Mouse (Mus musculus) liver, adult 2 months (tissue): ENCODE measurements around the gene Obscn. TPM values are rescaled to one million over a fixed set of nuclear protein-coding genes. Genes with fewer than 3 reads are reported as not detected.

Experiments
- DNase-seq: peaks from one replicate; pipeline ENCODE4 v3.0.0-alpha.2; 2011; ENCODE audit warnings: low read depth, low spot score; ENCODE audit errors: extremely low read depth
- H3K27ac ChIP-seq: fragments of 200-500 bp; replicated peaks from 2 replicates; pipeline ENCODE4 v1.5.1; 2012; ENCODE audit warnings: low read depth, mild to moderate bottlenecking, control low read depth, inconsistent platforms, low read length; ENCODE audit not compliant: insufficient read depth
- H3K27me3 ChIP-seq: fragments of 200-500 bp; 2 replicates; pipeline ENCODE4 v1.6.1; 2012; ENCODE audit warnings: mild to moderate bottlenecking, moderate library complexity, low read length, inconsistent platforms; ENCODE audit not compliant: control insufficient read depth, insufficient read depth
- H3K36me3 ChIP-seq: fragments of 200-500 bp; 2 replicates; pipeline ENCODE4 v1.6.1; 2012; ENCODE audit warnings: low read length, inconsistent platforms; ENCODE audit not compliant: control insufficient read depth, insufficient read depth
- H3K4me1 ChIP-seq: fragments of 200-500 bp; 2 replicates; pipeline ENCODE4 v1.6.1; 2011; ENCODE audit warnings: low read length; ENCODE audit not compliant: control insufficient read depth, insufficient read depth
- H3K4me3 ChIP-seq: fragments of 200-500 bp; 2 replicates; pipeline ENCODE4 v1.5.1; 2011; ENCODE audit warnings: low read depth, mild to moderate bottlenecking, control low read depth, low read length, moderate library complexity; ENCODE audit not compliant: insufficient read depth
- H3K79me2 ChIP-seq: fragments of 200-500 bp; 2 replicates; pipeline ENCODE4 v1.6.1; 2012; ENCODE audit warnings: inconsistent platforms, mild to moderate bottlenecking, low read length, moderate library complexity; ENCODE audit not compliant: control insufficient read depth, insufficient read depth
- H3K9ac ChIP-seq: fragments of 200-500 bp; 2 replicates; pipeline ENCODE4 v1.6.1; 2012; ENCODE audit warnings: low read depth, mild to moderate bottlenecking, control low read depth, inconsistent platforms, low read length
- CTCF ChIP-seq: fragments of 200-500 bp; IDR thresholded peaks from 2 replicates; pipeline ENCODE4 v1.5.1; 2011; ENCODE audit warnings: low read depth, low read length, control low read depth
- POLR2A ChIP-seq: fragments of 200-500 bp; IDR thresholded peaks from 2 replicates; pipeline ENCODE4 v1.6.1; 2011; ENCODE audit warnings: low read length, control low read depth; ENCODE audit not compliant: insufficient read depth; ENCODE audit errors: extremely low read depth
- WGBS: fragments of 180-500 bp; shearing (Covaris S2); methylation state at CpG from one replicate; pipeline ENCODE4 v1.1.7; 2018; 5-methylcytosine and 5-hydroxymethylcytosine counted together
- polyA plus RNA-seq: library from polyadenylated mRNA; depleted of rRNA; stranded (reverse); fragments of >200 nt; gene quantifications from 2 replicates; pipeline ENCODE4 v1.2.3, GENCODE M21; 2012
- total RNA-seq: library from RNA; depleted of rRNA; stranded (reverse); fragments of >200 nt; gene quantifications from 2 replicates; pipeline ENCODE4 v1.2.3, GENCODE M21; 2014

Obscn gene
- total and polyA plus RNA-seq, 2 experiments = 0.07 to 0.83 TPM

- TF ChIP-seq CTCF (no peak), POLR2A (no peak)
- H3K27me3 ChIP-seq = peaks cover 13% of the 10 kb centered on the region
- no peak overlapping the region for H3K9ac ChIP-seq
- no peaks in the 10 kb centered on the region for H3K79me2 ChIP-seq
- no peak overlapping the region for H3K27ac ChIP-seq
- 66% methylated on average over 6 of the region's 6 CpGs for whole genome bisulfite sequencing
- H3K4me1 ChIP-seq = no peaks in the 10 kb centered on the region
- no peak for DNase-seq
- no peaks in the 10 kb centered on the region for H3K36me3 ChIP-seq
- H3K4me3 ChIP-seq = no peak overlapping the region
Measured at GRCm38 (mm10) chr11:59174189-59174838, 38.1 kb upstream of the Obscn start.

GRCm38 (mm10) chr11:59170549-59170948 lies 34.3 kb upstream of the Obscn start:
- H3K9ac ChIP-seq = no peak overlapping the region
- H3K27me3 ChIP-seq = no peaks in the 10 kb centered on the region
- no peak overlapping the region for H3K4me3 ChIP-seq
- H3K4me1 ChIP-seq = no peaks in the 10 kb centered on the region
- no peak for DNase-seq
- no peaks in the 10 kb centered on the region for H3K79me2 ChIP-seq
- no peak overlapping the region for H3K27ac ChIP-seq
- no peak for TF ChIP-seq CTCF
- no peaks in the 10 kb centered on the region for H3K36me3 ChIP-seq
- 77% methylated on average over 4 of the region's 4 CpGs for WGBS

GRCm38 (mm10) chr11:59169807-59170206 lies 33.6 kb upstream of the Obscn start:
- TF ChIP-seq CTCF (no peak), POLR2A (no peak)
- H3K79me2 ChIP-seq = no peaks in the 10 kb centered on the region
- no peak overlapping the region for H3K27ac ChIP-seq
- no peaks in the 10 kb centered on the region for H3K27me3 ChIP-seq
- 74% methylated on average over 3 of the region's 3 CpGs for WGBS
- H3K36me3 ChIP-seq = no peaks in the 10 kb centered on the region
- H3K4me1 ChIP-seq = no peaks in the 10 kb centered on the region
- no peak overlapping the region for H3K9ac ChIP-seq
- no peak for DNase-seq
- no peak overlapping the region for H3K4me3 ChIP-seq

GRCm38 (mm10) chr11:59165616-59166241 lies 29.5 kb upstream of the Obscn start:
- H3K4me1 ChIP-seq = peaks cover 4% of the 10 kb centered on the region; the same call in 1 of the 2 replicates
- H3K27ac ChIP-seq = no peak overlapping the region
- H3K36me3 ChIP-seq = no peaks in the 10 kb centered on the region
- H3K79me2 ChIP-seq = no peaks in the 10 kb centered on the region
- no peaks in the 10 kb centered on the region for H3K27me3 ChIP-seq
- no peak overlapping the region for H3K9ac ChIP-seq
- TF ChIP-seq POLR2A (no peak), CTCF (no peak)
- H3K4me3 ChIP-seq = no peak overlapping the region
- DNase-seq = peak; percentile 26
- WGBS = 84% methylated on average over 2 of the region's 2 CpGs

- 83% methylated on average over 9 of the region's 9 CpGs for WGBS
- Histone ChIP-seq H3K36me3 (no peaks in the 10 kb centered on the region), H3K4me1 (peaks cover 4% of the 10 kb centered on the region; the same call in 1 of the 2 replicates), H3K9ac (no peak overlapping the region), H3K27me3 (no peaks in the 10 kb centered on the region), H3K79me2 (no peaks in the 10 kb centered on the region), H3K27ac (peak overlapping the region; percentile 83), H3K4me3 (no peak overlapping the region)
- TF ChIP-seq CTCF = no peak
- no peak for TF ChIP-seq POLR2A
- DNase-seq = no peak
Measured at GRCm38 (mm10) chr11:59164384-59164783, 28.2 kb upstream of the Obscn start.
